Mouse (Mus musculus) kidney, adult 2 months (tissue): ENCODE results near the gene Bsg. TPM values are rescaled to one million over a fixed set of nuclear protein-coding genes. Genes with fewer than 3 reads are reported as not detected.
A peak's percentile ranks its signal among the peaks of the same experiment; 100 is the strongest.

Source experiments
- DNase-seq: peaks from one replicate; pipeline ENCODE4 v3.0.0; 2021
- H3K27ac ChIP-seq: fragments of 200-500 bp; 2 replicates; pipeline ENCODE4 v1.5.1; 2012; ENCODE audit warnings: low read depth, low read length, control low read depth, inconsistent platforms; ENCODE audit not compliant: insufficient read depth
- H3K27me3 ChIP-seq: fragments of 200-500 bp; replicated peaks from 2 replicates; pipeline ENCODE4 v1.6.1; 2012; ENCODE audit warnings: mild to moderate bottlenecking, moderate library complexity, low read length, inconsistent platforms; ENCODE audit not compliant: control insufficient read depth, insufficient read depth
- H3K36me3 ChIP-seq: fragments of 200-500 bp; 2 replicates; pipeline ENCODE4 v1.6.1; 2012; ENCODE audit warnings: mild to moderate bottlenecking, moderate library complexity, low read length, inconsistent platforms; ENCODE audit not compliant: control insufficient read depth, insufficient read depth
- H3K4me1 ChIP-seq: fragments of 200-500 bp; 2 replicates; pipeline ENCODE4 v1.6.1; 2011; ENCODE audit warnings: low read length; ENCODE audit not compliant: control insufficient read depth, insufficient read depth
- H3K4me3 ChIP-seq: fragments of 200-500 bp; 2 replicates; pipeline ENCODE4 v1.5.1; 2011; ENCODE audit warnings: mild to moderate bottlenecking, low read depth, low read length, control low read depth; ENCODE audit not compliant: insufficient read depth
- CTCF ChIP-seq: fragments of 200-500 bp; conservative IDR thresholded peaks from 2 replicates; pipeline ENCODE4 v1.5.1; 2011; ENCODE audit warnings: low read depth, mild to moderate bottlenecking, control low read depth, low read length, moderate library complexity, mixed read lengths; ENCODE audit not compliant: insufficient read depth, insufficient read length
- POLR2A ChIP-seq: fragments of 200-500 bp; IDR thresholded peaks from one replicate; pipeline ENCODE4 v1.6.1; 2011; ENCODE audit warnings: low read depth, low read length, control low read depth
- WGBS: fragments of 180-500 bp; shearing (Covaris S2); methylation state at CpG from one replicate; pipeline ENCODE4 v1.1.7; 2018; 5-methylcytosine and 5-hydroxymethylcytosine counted together
- polyA plus RNA-seq: library from polyadenylated mRNA; depleted of rRNA; stranded (reverse); fragments of >200 nt; gene quantifications from 2 replicates; pipeline ENCODE4 v1.2.3, GENCODE M21; 2012

Gene Bsg
- polyA plus RNA-seq, 1 experiment, result 825 TPM

- TF ChIP-seq POLR2A (no peak), CTCF (no peak)
- H3K4me3 ChIP-seq, result no peak overlapping the region
- H3K4me1 ChIP-seq, result no peaks in the 10 kb centered on the region
- WGBS, result 75% methylated on average over 7 of the region's 7 CpGs
- H3K27me3 ChIP-seq, result no peaks in the 10 kb centered on the region
- no peak for DNase-seq
- no peak overlapping the region for H3K27ac ChIP-seq
- H3K36me3 ChIP-seq, result no peaks in the 10 kb centered on the region
Observed at GRCm38 (mm10) chr10:79723692-79724091, 19.4 kb downstream of the Bsg start.

DNA sequence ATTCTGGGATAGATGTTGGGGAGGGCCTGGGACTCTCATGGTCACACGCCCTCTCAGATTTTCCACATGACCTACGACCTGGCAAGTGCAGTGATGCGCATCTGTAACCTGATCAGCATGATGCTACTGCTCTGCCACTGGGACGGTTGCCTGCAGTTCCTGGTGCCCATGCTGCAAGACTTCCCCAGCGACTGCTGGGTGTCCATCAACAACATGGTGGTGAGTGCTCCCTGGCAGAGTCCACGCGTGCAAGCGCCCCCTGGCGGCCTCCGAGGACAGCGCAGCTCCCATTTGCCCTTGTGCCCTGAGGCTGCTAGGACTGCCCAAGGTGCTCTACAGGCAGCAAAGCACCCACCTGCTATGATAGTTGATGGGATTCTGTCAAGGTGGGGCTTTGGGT is 21.8 kb downstream of the Bsg start:
- WGBS, result 15% methylated on average over 11 of the region's 11 CpGs
- TF ChIP-seq CTCF, result peak; percentile 75
- TF ChIP-seq POLR2A, result no peak

DNA sequence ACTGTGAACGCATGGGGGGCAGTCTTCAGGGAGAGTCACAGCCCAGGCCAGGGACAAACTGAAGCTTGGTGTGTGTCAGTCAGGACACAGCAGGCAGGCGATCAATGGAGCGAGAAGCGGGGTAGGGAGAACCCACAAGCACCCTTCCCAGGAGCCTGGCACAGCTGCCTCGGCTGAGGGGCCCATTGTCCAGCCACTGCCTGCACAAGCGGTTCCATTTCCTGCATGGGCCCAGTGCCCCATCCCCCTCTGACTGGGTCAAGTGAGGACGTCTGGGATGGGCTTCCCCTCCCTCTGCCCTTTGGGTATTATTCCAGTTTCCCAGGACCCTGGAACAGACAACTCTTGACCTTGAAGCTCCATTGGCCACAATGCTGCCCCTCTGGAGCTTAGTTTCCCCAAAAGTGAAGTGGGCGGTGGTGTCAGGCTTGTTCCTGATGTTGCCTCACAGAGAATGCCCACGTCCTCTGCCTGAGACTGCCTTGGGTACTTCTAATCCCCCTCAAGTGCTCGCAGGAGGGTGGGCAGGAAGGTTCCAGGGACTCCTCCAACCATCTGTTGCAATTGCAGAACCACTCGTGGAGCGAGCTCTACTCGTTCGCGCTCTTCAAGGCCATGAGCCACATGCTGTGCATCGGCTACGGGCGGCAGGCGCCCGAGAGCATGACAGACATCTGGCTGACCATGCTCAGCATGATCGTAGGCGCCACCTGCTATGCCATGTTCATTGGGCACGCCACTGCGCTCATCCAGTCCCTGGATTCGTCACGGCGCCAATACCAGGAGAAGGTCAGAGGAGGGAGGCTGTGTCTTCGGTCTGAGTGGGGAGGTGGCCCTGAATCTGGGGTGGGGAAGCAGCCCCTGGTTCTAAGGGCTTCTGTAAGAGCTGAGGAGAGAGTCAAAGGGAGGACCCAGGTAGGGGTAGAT is 24.3 kb downstream of the Bsg start:
- no peaks in the 10 kb centered on the region for H3K27me3 ChIP-seq
- no peak for DNase-seq
- H3K27ac ChIP-seq, result no peak overlapping the region
- H3K4me1 ChIP-seq, result no peaks in the 10 kb centered on the region
- H3K4me3 ChIP-seq, result no peak overlapping the region
- no peaks in the 10 kb centered on the region for H3K36me3 ChIP-seq
- WGBS, result 60% methylated on average over 28 of the region's 28 CpGs
- TF ChIP-seq CTCF (no peak), POLR2A (no peak)

More for the DNA sequence above, 21.8 kb downstream of the Bsg start:
- Histone ChIP-seq H3K27me3 (no peaks in the 10 kb centered on the region), H3K4me3 (no peak overlapping the region), H3K27ac (no peak overlapping the region), H3K36me3 (no peaks in the 10 kb centered on the region), H3K4me1 (no peaks in the 10 kb centered on the region)
- DNase-seq, result peak; percentile 63

DNA sequence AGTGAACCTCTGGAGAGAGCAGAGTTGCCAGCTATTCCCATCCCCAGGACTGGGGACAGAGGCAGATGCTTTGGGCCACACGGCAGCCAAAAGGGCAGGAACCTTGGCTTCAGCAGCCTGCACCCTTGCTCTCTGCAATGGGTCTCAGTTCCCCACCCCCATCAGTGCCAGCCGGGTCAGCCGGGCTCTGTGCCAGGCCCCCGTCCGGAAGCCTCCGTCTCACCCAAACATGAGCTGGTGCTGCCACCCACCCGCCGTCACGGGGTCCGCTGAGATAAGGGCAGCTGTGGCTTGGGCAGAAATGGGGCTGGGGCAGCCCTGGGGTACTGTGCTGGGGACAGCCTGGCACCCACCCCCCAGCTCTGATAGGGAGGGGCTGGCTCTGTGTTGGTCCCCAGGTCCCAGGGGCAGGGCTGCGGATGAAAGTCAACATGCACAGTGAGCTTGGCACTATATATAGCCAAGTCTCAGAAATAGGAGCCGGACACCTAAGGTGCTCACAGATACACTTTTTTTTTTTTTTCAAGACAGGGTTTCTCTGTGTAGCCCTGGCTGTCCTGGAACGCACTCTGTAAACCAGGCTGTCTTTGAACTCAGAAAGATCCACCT is 25.2 kb downstream of the Bsg start:
- Histone ChIP-seq H3K27ac (no peak overlapping the region), H3K4me3 (no peak overlapping the region), H3K27me3 (no peaks in the 10 kb centered on the region), H3K36me3 (no peaks in the 10 kb centered on the region), H3K4me1 (no peaks in the 10 kb centered on the region)
- WGBS, result 47% methylated on average over 13 of the region's 13 CpGs
- DNase-seq, result no peak
- TF ChIP-seq CTCF (no peak), POLR2A (no peak)

DNA sequence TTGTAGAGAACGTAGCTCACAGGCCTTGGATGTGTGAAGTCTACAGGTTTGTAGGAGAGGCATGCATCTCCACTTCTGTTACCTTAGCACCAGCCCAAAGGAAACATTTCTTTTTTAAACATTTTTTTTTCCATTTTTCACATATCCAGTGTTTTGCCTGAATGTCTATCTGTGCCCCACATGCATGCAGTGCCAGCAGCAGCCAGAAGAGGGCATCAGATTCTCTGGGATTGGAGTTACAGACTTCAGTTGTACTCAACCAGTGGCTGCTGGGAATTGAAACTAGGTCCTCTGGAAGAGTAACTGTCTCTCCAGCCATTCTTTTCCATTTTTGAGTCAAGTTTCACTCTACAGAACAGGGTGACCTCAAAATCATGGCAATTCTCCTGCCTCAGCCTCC is 28.2 kb downstream of the Bsg start:
- DNase-seq, result peak; percentile 38
- 93% methylated on average over 1 of the region's 1 CpGs for WGBS

DNA sequence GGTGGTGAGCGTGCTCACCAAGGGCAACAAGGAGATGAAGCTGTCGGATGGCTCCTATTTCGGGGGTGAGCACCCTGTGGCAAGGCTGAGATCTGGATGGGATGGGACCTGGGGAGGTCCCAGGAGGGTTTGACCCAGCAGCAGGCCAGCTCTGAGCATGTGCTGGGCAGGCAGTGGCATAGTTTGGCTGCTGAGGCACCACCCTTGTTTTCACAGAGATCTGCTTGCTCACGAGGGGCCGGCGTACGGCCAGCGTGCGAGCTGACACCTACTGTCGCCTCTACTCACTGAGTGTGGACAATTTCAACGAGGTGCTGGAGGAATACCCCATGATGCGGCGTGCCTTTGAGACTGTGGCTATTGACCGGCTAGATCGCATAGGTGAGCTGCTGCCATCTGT is 29.6 kb downstream of the Bsg start:
- Histone ChIP-seq H3K36me3 (0 out of 2 replicates have a peak, but pooled peaks cover 3% of the 10 kb centered on the region), H3K27me3 (no peaks in the 10 kb centered on the region), H3K27ac (no peak overlapping the region), H3K4me3 (no peak overlapping the region), H3K4me1 (no peaks in the 10 kb centered on the region)
- TF ChIP-seq CTCF, result no peak
- TF ChIP-seq POLR2A, result no peak
- WGBS, result 94% methylated on average over 15 of the region's 15 CpGs
- DNase-seq, result no peak

More for the DNA sequence above, 28.2 kb downstream of the Bsg start:
- TF ChIP-seq POLR2A (no peak), CTCF (peak; percentile 61)
- H3K27me3 ChIP-seq, result no peaks in the 10 kb centered on the region
- no peak overlapping the region for H3K4me3 ChIP-seq
- H3K4me1 ChIP-seq, result no peaks in the 10 kb centered on the region
- no peak overlapping the region for H3K27ac ChIP-seq
- 0 out of 2 replicates have a peak, but pooled peaks cover under 1% of the 10 kb centered on the region for H3K36me3 ChIP-seq

DNA sequence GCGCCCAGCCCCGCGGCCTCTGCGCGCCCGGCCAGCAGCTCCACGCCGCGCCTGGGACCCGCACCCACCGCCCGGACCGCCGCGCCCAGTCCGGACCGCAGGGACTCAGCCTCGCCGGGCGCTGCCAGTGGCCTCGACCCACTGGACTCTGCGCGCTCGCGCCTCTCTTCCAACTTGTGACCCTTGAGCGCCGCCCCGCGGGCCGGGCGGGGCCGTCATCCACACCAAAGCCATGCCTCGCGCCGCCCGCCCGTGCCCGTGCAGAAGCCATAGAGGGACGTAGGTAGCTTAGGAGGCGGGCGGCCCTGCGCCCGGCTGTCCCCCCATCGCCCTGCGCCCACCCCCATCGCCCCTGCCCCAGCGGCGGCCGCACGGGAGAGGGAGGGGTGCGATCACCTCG is 31.1 kb downstream of the Bsg start:
- 60% methylated on average over 52 of the region's 52 CpGs for WGBS
- H3K4me3 ChIP-seq, result no peak overlapping the region
- H3K27me3 ChIP-seq, result no peaks in the 10 kb centered on the region
- no peaks in the 10 kb centered on the region for H3K4me1 ChIP-seq
- peaks cover 4% of the 10 kb centered on the region; the same call in 1 of the 2 replicates for H3K36me3 ChIP-seq
- H3K27ac ChIP-seq, result no peak overlapping the region
- no peak for DNase-seq
- TF ChIP-seq CTCF, result no peak
- no peak for TF ChIP-seq POLR2A
